Mouse (Mus musculus) testis, postnatal 14 days (tissue): ENCODE data around the gene Osbpl11.
A peak's percentile ranks its signal among the peaks of the same experiment; 100 is the strongest.

Source experiments
- DNase-seq: peaks from one replicate; pipeline ENCODE4 v3.0.0; 2021; ENCODE audit warnings: low spot score

The Osbpl11 gene

GRCm38 (mm10) chr16:33244136-33244691 lies 59.3 kb downstream of the Osbpl11 start:
- DNase-seq: no peak

- DNase-seq: no peak
These were observed 60.1 kb downstream of the Osbpl11 start for GRCm38 (mm10) chr16:33244933-33245470.

- DNase-seq: no peak
These were observed 61.7 kb downstream of the Osbpl11 start for GRCm38 (mm10) chr16:33246526-33246925.

- DNase-seq: no peak
These were observed 62.1 kb downstream of the Osbpl11 start for GRCm38 (mm10) chr16:33247006-33247405.

GRCm38 (mm10) chr16:33250651-33251120 lies 65.8 kb downstream of the Osbpl11 start:
- DNase-seq: no peak

GRCm38 (mm10) chr16:33251194-33252051 lies 66.6 kb downstream of the Osbpl11 start, which contains the start of gene Snx4:
Gene Snx4, plus strand, starts transcription at chr16:33251442.
- DNase-seq: peak; percentile 95

GRCm38 (mm10) chr16:33255601-33256000 lies 70.7 kb downstream of the Osbpl11 start:
- DNase-seq: no peak

- no peak for DNase-seq
These were observed 73.7 kb downstream of the Osbpl11 start for GRCm38 (mm10) chr16:33258530-33258929.

GRCm38 (mm10) chr16:33259824-33260223 lies 75.0 kb downstream of the Osbpl11 start:
- DNase-seq: no peak

GRCm38 (mm10) chr16:33260825-33261224 lies 76.0 kb downstream of the Osbpl11 start:
- DNase-seq: no peak

- DNase-seq: no peak
These were observed 76.8 kb downstream of the Osbpl11 start for GRCm38 (mm10) chr16:33261584-33262061.

- no peak for DNase-seq
These were observed 77.2 kb downstream of the Osbpl11 start for GRCm38 (mm10) chr16:33262096-33262495.

- no peak for DNase-seq
These were observed 82.9 kb downstream of the Osbpl11 start for GRCm38 (mm10) chr16:33267616-33268253.

GRCm38 (mm10) chr16:33271824-33272223 lies 87.0 kb downstream of the Osbpl11 start:
- no peak for DNase-seq

GRCm38 (mm10) chr16:33283079-33283478 lies 98.2 kb downstream of the Osbpl11 start:
- peak; percentile 14 for DNase-seq

GRCm38 (mm10) chr16:33288536-33288935 lies 103.7 kb downstream of the Osbpl11 start:
- no peak for DNase-seq

GRCm38 (mm10) chr16:33289981-33290380 lies 105.1 kb downstream of the Osbpl11 start:
- DNase-seq: no peak

GRCm38 (mm10) chr16:33292241-33292640 lies 107.4 kb downstream of the Osbpl11 start:
- DNase-seq: no peak
